Mouse (Mus musculus) forebrain, embryonic 12.5 days (tissue): ENCODE measurements around the gene Tm7sf2. TPM values are rescaled to one million over a fixed set of nuclear protein-coding genes. Genes with fewer than 3 reads are reported as not detected.

Experiments used
- ATAC-seq: fragments of 200-750 bp; cut with Nextera tagmentation; 2 replicates; pipeline ENCODE4 v1.8.0; 2017; ENCODE audit warnings: moderate TSS enrichment; ENCODE audit not compliant: low FRiP score
- H3K27ac ChIP-seq: fragments of 300-500 bp; sonication (generic); 2 replicates; pipeline ENCODE4 v1.5.1; 2016; ENCODE audit warnings: mild to moderate bottlenecking
- H3K27me3 ChIP-seq: fragments of 300-500 bp; sonication (generic); 2 replicates; pipeline ENCODE4 v1.6.1; 2016; ENCODE audit warnings: mild to moderate bottlenecking
- H3K36me3 ChIP-seq: fragments of 300-500 bp; sonication (generic); replicated peaks from 2 replicates; pipeline ENCODE4 v1.6.1; 2016; ENCODE audit warnings: mild to moderate bottlenecking
- H3K4me1 ChIP-seq: fragments of 300-500 bp; sonication (generic); 2 replicates; pipeline ENCODE4 v1.6.1; 2016
- H3K4me2 ChIP-seq: fragments of 300-500 bp; sonication (generic); 2 replicates; pipeline ENCODE4 v1.6.1; 2016; ENCODE audit warnings: mild to moderate bottlenecking, moderate library complexity
- H3K4me3 ChIP-seq: fragments of 300-500 bp; sonication (generic); replicated peaks from 2 replicates; pipeline ENCODE4 v1.5.1; 2016; ENCODE audit warnings: mild to moderate bottlenecking
- H3K9ac ChIP-seq: fragments of 300-500 bp; sonication (generic); 2 replicates; pipeline ENCODE4 v1.6.1; 2016; ENCODE audit warnings: mild to moderate bottlenecking
- H3K9me3 ChIP-seq: fragments of 300-500 bp; sonication (generic); 2 replicates; pipeline ENCODE4 v1.6.1; 2016
- WGBS: fragments of 180-500 bp; shearing (Covaris S2); methylation state at CpG from one replicate; pipeline ENCODE4 v1.1.7; 2016; 5-methylcytosine and 5-hydroxymethylcytosine counted together
- polyA plus RNA-seq: library from polyadenylated mRNA; unstranded; fragments of >200 nt; fragmentation: Nextera tagmentation; extraction: Ambion mirVana; gene quantifications from 2 replicates; pipeline ENCODE4 v1.2.1, GENCODE M21; 2016

Tm7sf2 gene
- polyA plus RNA-seq, 1 experiment from 2014 or later: 31.7 TPM

DNA sequence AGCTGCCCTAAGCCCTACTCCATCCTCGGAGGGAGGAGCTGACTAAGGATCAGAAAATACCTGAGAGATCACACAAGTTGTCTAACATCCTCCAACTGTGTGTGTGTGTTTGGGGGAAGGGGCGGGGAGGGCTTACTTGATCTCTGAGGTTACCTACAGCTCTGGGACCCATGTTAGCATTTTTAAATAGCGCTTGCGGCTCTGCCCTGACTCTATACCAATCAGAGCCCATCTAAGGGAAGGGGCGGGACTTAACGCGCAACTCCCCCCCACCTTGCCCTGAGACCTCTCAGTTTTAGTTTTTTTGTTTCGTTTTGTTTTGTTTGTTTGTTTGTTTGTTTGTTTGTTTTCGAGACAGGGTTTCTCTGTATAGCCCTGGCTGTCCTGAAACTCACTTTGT lies 38.7 kb downstream of the Tm7sf2 start:
- 76% methylated on average over 9 of the region's 9 CpGs for WGBS
- ATAC-seq: no peak
- H3K27me3 ChIP-seq: no peaks in the 10 kb centered on the region
- no peak overlapping the region for H3K9ac ChIP-seq
- H3K27ac ChIP-seq: no peak overlapping the region
- no peaks in the 10 kb centered on the region for H3K4me1 ChIP-seq
- no peaks in the 10 kb centered on the region for H3K36me3 ChIP-seq
- H3K9me3 ChIP-seq: no peaks in the 10 kb centered on the region
- no peak overlapping the region for H3K4me3 ChIP-seq
- no peak overlapping the region for H3K4me2 ChIP-seq

GRCm38 (mm10) chr19:6028991-6029390 lies 39.2 kb downstream of the Tm7sf2 start:
- 92% methylated on average over 6 of the region's 6 CpGs for WGBS
- no peaks in the 10 kb centered on the region for H3K9me3 ChIP-seq
- H3K27ac ChIP-seq: no peak overlapping the region
- ATAC-seq: no peak
- H3K27me3 ChIP-seq: no peaks in the 10 kb centered on the region
- H3K4me1 ChIP-seq: no peaks in the 10 kb centered on the region
- H3K36me3 ChIP-seq: no peaks in the 10 kb centered on the region
- no peak overlapping the region for H3K9ac ChIP-seq
- no peak overlapping the region for H3K4me2 ChIP-seq
- no peak overlapping the region for H3K4me3 ChIP-seq

GRCm38 (mm10) chr19:6023930-6024329 lies 44.2 kb downstream of the Tm7sf2 start:
- WGBS: 87% methylated on average over 7 of the region's 7 CpGs
- H3K27ac ChIP-seq: no peak overlapping the region
- no peak overlapping the region for H3K4me3 ChIP-seq
- H3K9ac ChIP-seq: no peak overlapping the region
- no peaks in the 10 kb centered on the region for H3K9me3 ChIP-seq
- H3K27me3 ChIP-seq: no peaks in the 10 kb centered on the region
- H3K4me2 ChIP-seq: no peak overlapping the region
- no peaks in the 10 kb centered on the region for H3K4me1 ChIP-seq
- no peaks in the 10 kb centered on the region for H3K36me3 ChIP-seq
- no peak for ATAC-seq

GRCm38 (mm10) chr19:6023059-6023458 lies 45.1 kb downstream of the Tm7sf2 start:
- Histone ChIP-seq H3K4me2 (no peak overlapping the region), H3K36me3 (no peaks in the 10 kb centered on the region), H3K9me3 (no peaks in the 10 kb centered on the region), H3K27me3 (no peaks in the 10 kb centered on the region), H3K4me3 (no peak overlapping the region), H3K27ac (no peak overlapping the region), H3K4me1 (no peaks in the 10 kb centered on the region), H3K9ac (no peak overlapping the region)
- no peak for ATAC-seq
- WGBS: 69% methylated on average over 8 of the region's 8 CpGs

DNA sequence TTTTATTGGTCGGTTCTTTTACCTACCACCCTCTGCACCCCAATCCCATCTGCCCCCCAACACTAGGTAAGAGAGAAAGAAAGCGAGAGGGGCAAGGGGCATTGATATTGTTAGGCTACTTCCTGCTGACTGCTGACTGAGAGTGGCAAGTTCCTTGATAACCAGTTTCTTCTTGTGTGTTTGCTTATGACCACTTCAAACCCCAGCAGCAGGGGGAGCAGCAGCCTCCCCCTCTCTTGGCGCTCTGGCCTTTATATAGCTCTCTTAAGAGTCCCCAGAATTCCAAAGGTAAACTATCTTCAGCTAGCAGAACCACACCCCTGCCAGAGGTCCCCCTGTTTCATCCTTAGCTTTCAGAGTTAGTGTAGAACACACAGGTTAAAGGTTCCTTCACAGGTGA lies 47.9 kb downstream of the Tm7sf2 start:
- no peak overlapping the region for H3K27ac ChIP-seq
- H3K9ac ChIP-seq: no peak overlapping the region
- no peak overlapping the region for H3K4me2 ChIP-seq
- peaks cover 11% of the 10 kb centered on the region for H3K4me1 ChIP-seq
- no peaks in the 10 kb centered on the region for H3K36me3 ChIP-seq
- H3K27me3 ChIP-seq: peaks cover 27% of the 10 kb centered on the region
- H3K9me3 ChIP-seq: no peaks in the 10 kb centered on the region
- no peak overlapping the region for H3K4me3 ChIP-seq
- WGBS: 67% methylated on average over 3 of the region's 3 CpGs
- no peak for ATAC-seq

DNA sequence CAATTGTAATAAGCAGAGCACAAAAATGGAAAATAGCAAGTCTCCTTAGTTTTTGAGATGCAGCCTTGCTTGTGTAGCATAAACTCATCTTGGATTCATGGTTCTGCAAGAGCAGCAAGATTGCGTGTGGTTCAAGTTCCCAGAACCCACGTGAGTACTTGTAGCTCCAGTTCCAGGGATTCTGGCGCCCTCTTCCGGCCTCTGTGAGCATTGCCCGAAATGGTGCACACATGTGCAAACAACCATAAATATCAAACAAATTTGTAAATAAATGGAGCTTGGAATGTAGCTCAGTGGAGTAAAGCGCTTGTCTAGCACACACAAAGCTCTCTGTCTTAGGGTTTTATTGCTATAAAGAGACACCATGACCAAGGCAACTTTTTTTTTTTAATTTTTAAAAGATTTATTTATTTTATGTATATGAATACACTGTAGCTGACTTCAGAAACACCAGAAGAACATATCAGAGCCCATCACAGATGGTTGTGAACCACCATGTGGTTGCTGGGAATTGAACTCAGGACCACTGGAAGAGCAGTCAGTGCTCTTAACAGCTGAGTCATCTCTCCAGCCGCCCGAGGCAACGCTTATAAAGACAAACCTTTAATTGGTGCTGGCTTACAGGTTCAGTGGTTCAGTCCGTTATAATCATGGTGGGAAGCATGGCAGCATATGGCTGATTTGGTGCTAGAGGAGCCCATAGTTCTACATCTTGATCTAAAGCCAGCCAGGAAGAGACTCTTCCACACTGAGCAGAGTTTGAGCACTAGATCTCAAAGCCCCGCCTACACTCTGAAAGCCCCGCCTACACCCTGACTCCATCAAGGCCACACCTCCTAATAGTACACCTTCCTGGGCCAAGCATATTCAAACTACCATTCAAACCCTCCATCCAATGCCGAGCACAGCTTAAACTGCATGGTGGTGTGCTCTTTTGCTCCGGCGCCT lies 49.8 kb downstream of the Tm7sf2 start:
- Histone ChIP-seq H3K27me3 (peaks cover 46% of the 10 kb centered on the region), H3K9ac (no peak overlapping the region), H3K27ac (no peak overlapping the region), H3K9me3 (no peaks in the 10 kb centered on the region), H3K4me1 (peaks cover 17% of the 10 kb centered on the region), H3K36me3 (no peaks in the 10 kb centered on the region), H3K4me3 (no peak overlapping the region), H3K4me2 (no peak overlapping the region)
- 30% methylated on average over 15 of the region's 15 CpGs for WGBS
- no peak for ATAC-seq

GRCm38 (mm10) chr19:6016532-6016931 lies 51.6 kb downstream of the Tm7sf2 start:
- Histone ChIP-seq H3K27me3 (peaks cover 55% of the 10 kb centered on the region), H3K4me1 (peaks cover 17% of the 10 kb centered on the region), H3K9me3 (no peaks in the 10 kb centered on the region), H3K36me3 (no peaks in the 10 kb centered on the region), H3K4me2 (no peak overlapping the region), H3K4me3 (no peak overlapping the region), H3K9ac (no peak overlapping the region), H3K27ac (no peak overlapping the region)
- 40% methylated on average over 7 of the region's 7 CpGs for WGBS
- no peak for ATAC-seq

GRCm38 (mm10) chr19:6015511-6016315 lies 52.5 kb downstream of the Tm7sf2 start, which contains the start of gene Capn1:
Capn1 (minus strand) TSS chr19:6015897.
- ATAC-seq: peak; percentile 57; the same call in 1 of the 2 replicates
- Histone ChIP-seq H3K27me3 (peaks cover 55% of the 10 kb centered on the region), H3K9me3 (no peaks in the 10 kb centered on the region), H3K4me1 (peaks cover 17% of the 10 kb centered on the region), H3K4me2 (peak within 1 kb of the TSS; percentile 79), H3K4me3 (peak within 1 kb of the TSS; percentile 45), H3K9ac (peak within 1 kb of the TSS; percentile 65), H3K36me3 (no peaks in the 10 kb centered on the region), H3K27ac (no peak within 1 kb of the TSS)
- 2% methylated on average over 40 of the region's 40 CpGs for WGBS

DNA sequence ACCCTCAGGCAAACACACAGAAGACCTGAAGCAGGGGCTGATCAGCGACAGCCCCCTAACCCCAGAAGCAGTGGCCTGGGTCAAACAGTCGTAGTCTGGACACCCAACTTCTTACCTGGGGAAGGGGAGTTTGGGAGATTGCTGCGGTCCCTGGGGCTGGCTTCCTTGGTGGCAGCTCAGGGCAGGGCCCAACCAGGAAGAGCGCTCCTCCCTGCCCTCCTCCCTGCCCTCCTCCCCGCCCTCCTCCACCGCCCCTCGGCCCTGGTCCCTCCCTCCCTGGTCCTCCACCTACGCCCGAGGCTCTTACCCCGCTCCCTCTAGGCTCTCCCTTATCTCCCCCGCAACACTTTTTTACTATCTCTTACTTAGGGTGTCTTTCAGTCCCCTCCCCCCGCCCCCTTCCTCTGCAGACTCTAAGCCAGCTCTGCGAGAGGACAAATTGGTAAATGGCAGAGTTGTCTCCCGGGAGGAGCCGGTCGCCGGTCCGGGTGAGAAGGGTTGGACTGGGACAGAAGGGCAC lies 53.1 kb downstream of the Tm7sf2 start:
- peak overlapping the region; percentile 65 for H3K9ac ChIP-seq
- no peak overlapping the region for H3K27ac ChIP-seq
- WGBS: 3% methylated on average over 18 of the region's 18 CpGs
- peak overlapping the region; percentile 79 for H3K4me2 ChIP-seq
- peak overlapping the region; percentile 45 for H3K4me3 ChIP-seq
- peaks cover 17% of the 10 kb centered on the region for H3K4me1 ChIP-seq
- peak; percentile 46; the same call in 1 of the 2 replicates for ATAC-seq
- H3K27me3 ChIP-seq: peaks cover 55% of the 10 kb centered on the region
- no peaks in the 10 kb centered on the region for H3K36me3 ChIP-seq
- no peaks in the 10 kb centered on the region for H3K9me3 ChIP-seq

DNA sequence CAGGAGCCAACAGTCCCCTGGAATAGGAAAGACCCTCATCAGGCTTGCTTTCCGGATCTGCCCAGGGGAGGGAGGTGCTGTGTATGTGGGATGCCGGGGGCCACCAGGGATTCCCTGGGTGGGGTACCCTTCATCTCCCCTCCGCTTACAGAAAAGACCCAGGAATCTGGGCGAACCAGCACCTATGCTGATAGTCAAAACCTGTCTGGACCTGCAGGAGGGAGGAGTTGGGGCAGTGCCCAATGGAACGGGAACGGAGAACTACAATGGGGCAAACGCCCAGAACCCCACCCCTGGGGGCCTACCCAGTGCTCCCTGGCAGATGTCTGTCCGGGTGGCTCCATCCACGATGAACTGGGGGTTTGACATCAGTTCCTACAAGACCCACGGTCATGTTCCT lies 54.5 kb downstream of the Tm7sf2 start:
- Histone ChIP-seq H3K9ac (no peak overlapping the region), H3K36me3 (no peaks in the 10 kb centered on the region), H3K4me1 (peaks cover 17% of the 10 kb centered on the region), H3K9me3 (no peaks in the 10 kb centered on the region), H3K4me3 (no peak overlapping the region), H3K27me3 (peaks cover 55% of the 10 kb centered on the region), H3K4me2 (no peak overlapping the region), H3K27ac (no peak overlapping the region)
- 92% methylated on average over 10 of the region's 10 CpGs for WGBS
- ATAC-seq: no peak
